Mouse (Mus musculus) urinary bladder, adult 18-20 months (tissue): ENCODE measurements around the gene Tigar.

Source experiments
- DNase-seq, 2 experiments: peaks; one replicate each; pipeline ENCODE4 v3.0.0; 2022; ENCODE audit warnings: low spot score in 2 of 2, mixed read lengths in 2 of 2

Gene Tigar

DNA sequence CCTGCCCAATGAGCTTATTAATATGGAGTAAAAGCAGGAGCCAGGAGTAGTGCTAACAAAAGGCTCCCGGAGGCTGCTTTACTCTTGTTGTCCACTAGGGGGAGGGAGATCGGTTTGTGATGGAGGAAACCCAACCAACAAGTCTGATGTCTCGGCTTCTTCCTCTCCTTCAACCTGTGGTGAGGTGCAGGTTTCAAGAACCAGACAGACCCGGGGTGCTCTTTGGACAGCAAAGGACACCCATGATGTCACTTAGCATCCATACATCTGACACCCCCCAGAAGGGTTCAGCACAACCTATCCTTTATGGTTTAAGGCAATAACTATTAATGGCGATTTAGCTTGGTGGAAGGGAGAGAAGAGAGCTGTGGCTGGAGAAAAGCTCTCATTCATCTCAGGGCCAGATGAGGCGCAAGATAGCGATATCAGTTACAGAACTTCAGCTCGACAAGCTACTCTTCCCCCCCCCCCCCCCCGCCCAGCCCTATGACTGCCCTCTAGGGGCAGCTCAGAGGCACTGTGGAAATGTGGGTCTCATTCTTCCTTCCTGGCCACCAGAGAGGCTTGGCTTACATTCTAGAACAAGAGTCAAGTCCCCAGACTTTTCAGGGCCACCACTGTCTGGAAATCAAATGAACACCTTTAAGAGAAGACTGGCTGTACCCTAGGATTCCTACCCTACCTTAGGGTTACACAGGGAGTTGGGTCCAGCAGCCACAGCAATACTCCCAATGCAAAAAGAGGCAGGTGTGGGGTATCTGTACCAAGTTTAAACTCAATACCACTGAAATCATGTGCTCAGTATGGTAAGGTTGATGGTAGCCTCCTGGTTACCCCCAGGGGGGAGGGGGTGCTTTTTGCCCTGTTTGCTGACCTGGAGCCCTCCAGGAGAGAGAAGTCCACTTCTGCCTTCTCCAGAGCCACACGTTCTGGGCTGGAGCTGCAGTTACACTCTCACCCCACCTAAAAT lies 33.1 kb upstream of the Tigar start:
- no peak for DNase-seq

DNA sequence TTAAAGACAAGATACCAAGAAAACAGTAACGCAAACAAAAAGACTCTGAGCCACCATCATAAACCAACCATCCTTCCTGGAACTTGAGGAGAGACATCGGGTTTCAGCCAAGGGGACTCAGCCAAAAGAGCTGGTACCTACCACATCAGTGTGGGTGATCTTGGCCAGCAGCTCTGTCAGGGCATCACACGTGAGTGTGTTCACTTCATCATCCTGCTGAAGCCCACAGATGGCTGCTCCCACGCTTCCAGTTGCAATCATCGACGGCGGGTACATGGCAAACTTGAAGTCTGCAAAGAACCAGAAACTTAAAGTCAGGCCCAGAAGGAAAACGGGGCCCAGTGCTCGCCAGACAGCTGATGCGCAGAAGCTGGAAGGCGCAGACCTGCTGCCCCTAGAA lies 29.6 kb upstream of the Tigar start:
- DNase-seq: no peak

DNA sequence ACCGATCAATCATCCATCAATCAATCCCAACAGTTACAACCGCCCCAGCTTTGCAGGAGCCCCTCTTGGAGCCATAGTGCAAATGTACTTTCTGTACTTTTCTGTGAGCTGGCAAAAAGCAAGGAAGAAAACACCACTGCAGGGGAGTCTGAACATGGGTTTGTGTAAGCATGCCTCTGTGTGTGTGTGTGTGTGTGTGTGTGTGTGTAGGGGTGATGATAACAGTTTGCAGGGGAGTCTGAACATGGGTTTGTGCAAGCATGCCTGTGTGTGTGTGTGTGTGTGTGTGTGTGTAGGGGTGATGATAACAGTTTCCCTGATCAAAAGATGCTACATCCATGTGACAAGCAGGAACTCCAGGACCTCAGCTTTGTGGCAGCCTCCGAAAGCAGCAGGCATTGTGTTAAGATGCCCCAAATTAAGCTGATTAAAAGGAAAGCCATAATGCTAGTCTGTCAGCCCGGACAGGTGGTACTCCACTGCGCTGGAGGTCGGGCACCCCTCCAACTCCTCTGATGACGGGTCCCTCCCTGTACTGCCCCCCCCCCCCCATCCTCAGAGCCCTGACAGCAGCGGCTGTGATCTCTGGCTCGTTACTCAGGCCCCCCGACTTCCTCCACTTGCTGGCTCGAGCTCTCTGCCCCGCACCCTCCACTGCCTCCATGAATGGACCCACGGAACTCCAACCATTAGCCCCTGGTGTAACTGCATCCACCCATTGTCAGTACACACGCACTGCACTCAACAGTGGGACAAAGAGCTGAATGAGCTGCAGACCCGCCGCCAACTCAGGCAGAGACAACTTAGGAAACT lies 24.3 kb upstream of the Tigar start:
- no peak for DNase-seq

DNA sequence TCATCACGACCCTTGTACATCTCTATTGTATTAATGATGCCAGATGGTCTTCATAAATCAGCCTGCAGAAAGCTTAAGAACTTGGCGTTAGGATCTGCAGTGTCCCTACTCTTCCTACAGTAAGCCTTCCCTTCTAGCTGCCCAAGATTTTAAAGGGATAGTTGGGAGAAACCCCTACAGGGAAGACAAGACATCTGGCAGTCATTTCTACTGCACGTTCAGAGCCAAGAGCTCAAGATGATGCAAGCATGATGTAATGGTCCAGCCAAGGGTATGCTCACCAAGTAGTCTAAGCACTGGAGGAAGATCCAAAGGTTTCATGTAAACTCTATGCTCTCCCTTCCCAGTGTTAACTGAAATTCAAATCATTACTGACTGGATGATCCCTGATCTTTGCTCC lies 23.4 kb upstream of the Tigar start:
- DNase-seq: no peak

DNA sequence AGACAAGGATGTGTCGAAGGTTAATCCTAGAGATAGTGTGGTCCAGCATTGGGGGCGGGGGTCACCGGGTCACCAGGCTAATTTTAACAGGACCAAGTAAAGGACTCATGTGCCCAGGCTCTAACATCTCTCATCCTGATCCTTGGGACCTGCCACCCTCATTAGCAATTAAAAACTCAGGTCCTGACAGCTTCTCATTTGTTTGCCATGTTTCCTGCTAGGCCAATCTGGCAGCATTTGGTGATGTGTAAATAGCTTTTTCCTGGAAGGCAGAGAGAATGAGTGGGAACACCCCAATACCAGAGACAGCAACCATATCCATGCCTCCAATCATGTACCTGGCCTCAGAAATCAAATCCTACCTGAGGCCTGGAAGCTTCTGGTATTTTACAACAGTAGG lies 22.6 kb upstream of the Tigar start:
- DNase-seq: no peak

DNA sequence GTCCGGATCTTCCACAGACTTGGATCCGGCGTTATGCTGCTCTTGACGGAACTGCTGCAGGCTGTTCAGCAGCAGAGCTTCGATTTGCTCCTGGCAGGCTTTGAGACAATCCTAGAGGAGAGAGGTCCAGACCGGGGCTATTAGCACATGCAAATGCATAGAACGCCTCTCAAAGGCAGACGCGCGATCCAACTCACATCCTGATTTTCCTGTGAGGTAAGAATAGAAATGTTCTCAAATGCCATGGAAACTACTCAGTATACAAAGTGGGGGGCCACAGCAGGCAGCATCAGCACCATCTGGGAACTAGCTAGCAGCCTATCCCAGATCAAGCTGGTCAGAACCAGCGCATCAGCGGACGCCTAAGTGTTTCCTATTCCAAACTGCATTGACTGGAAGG lies 21.0 kb upstream of the Tigar start:
- DNase-seq: no peak

DNA sequence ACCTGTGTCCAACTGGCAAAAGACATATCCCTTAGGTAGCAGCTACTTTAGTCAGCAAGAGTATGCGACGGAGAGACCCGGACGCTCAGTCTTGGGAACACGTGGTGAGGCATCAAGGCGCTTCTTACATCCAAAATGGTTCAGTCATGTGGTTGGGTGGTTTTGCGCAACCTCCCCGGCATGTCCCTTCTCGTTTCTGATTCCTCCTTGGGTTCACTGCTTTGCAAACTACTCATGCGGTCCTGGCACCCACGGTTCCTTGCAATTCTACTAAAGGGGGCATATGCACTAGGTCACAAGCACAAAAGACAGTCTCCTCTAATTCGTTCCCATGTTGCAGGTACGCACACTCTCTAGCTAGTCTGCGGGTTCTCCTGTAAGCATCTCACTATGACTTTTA lies 20.3 kb upstream of the Tigar start:
- DNase-seq: no peak

DNA sequence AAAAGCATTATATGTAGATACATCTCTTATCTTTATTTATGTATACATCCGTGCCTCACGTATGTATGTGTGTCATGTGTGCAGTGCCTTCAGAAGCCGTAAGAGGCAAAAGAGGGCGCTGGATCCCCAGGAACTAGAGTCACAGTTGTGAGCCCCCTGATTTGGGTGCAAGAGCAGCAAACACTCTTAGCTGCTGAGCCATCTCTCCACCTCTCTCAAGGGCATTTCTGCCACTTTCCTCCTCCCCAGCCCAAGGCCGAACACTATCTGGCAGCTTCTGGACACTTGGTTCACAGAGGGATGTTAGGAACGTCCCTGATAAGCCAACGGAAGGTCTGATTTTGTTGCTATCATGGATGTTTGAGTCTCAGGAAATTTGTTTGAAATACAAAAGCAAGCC lies 14.1 kb upstream of the Tigar start:
- DNase-seq: no peak

DNA sequence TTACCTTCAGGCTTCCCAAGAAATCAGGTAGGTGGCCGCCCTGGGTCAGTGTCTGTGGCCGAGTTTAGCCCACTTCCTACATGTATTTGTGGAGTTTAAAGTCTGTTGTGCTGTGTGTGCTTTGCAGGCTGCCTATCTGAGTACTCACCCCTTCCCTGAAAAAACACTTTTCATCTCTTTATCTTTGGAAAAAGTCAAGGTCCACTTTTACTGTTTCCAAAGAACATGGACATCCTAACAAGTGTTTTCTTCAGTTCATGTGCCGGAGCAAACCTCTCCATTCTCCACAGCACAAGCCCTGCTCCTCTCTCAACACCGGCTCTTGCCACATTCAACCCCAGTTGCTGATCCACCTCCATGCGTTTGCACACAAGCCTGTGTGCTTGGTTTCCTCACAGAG lies 13.6 kb upstream of the Tigar start:
- no peak for DNase-seq

DNA sequence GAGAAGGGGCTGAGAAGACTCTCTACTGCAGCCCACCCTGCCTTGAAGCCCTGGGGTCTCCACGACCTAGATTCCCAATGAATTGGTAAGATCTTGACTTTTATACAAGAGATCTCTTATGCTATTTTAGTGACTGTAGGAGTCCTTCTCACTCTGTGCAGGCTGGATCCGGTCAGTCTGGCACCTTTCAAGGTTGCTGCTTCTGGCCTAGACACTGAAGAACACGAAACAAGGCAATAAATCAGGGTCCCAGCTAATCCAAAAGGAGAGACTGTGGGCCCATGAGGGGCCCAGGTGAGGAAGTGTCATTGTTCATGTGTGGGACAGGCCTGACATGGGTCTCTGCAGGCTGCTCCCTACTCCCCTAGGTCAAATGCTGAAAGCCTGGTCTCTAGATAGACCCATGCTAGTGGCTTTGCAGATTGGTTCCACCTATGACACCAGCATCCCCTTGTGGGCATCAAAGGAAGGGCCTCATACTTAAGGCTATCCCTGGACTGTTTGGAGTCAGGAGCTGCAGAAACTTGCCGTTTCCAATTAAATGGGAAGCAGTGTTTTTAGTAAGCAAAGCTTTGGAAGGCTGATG lies 13.0 kb upstream of the Tigar start:
- no peak for DNase-seq

DNA sequence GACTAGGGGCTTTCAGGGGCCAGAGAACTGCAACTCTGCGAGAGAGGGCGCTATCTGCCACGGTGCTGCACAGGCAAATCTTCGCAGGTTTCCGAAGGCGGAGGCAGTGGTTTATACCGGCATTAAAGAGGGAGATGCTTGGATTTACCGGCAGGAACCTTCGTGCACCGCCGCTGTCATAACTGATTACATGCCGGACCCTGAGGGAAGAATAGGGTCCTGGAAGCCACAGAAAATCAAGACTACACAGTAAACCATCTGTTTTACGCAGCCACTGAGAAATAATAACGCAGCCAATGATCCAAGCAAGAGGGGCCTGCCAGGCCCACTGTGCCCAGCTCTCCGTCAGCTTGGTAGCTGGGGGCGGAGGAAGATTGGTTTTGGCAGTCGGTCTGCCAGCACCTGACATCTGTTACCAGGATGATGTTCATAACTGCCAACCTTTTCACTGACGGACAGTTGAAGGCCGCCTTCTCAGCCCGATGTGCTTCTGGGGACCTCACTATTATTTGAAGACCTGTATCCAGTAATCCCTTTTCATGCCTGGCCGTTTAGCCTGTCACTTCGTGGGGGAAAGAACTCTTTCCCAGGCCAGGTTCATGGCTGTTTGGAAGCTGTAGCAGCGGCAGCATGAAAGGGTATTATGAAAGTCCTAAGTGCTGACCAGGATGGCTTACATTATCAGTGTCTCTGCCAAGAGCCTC lies 5.5 kb upstream of the Tigar start:
- no peak for DNase-seq

DNA sequence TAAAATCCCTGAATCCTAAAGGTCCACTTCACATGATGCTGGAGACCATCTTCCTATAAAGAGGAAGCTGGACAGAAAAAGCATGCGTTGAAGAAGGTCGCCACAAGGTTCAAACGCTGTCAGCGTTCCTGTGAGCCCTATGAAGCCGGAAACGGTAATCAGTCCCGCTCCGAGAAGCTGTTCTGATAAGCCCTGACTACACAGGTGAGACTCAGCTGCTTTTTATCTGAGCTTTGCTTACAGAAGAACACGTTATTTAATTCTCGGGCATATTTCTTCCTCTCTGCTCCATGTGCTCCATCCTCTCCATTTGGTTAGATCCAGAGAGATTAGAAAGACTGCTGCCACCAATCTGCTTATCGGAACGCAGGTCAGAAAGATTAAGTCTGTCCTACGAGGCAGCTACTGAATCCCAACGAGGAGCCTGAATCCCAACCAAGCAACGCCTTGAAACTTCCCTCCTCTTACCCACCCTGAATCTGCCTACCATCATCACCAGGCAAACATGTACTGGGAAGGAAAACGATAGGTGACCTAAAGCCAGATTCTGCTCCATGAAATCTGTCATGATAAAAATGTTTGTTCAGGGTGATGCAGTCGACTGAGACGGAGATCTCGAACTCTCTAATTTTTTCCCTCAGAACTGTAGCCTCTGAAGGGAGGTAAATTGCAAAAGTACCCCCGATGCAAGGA lies 843 bp downstream of the Tigar start:
- DNase-seq: no peak

DNA sequence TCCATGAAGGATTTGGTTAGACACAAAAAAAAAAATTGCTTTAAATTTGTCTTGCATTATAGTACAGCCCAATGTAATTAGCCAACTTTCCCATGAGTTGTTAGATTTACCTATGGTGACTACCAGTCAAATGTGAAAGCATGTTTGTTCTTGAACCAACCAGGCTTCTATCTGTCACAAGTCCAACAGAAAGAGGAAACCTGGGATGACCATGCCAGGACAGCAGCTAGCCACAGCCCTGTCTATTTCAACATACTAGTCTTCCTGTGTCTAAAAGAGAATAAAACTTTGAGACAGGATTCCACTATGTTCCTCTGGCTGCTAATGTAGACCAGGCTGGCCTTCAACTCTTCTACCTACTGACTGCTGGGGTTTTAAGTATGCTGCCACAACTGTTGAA lies 1.9 kb downstream of the Tigar start:
- no peak for DNase-seq

DNA sequence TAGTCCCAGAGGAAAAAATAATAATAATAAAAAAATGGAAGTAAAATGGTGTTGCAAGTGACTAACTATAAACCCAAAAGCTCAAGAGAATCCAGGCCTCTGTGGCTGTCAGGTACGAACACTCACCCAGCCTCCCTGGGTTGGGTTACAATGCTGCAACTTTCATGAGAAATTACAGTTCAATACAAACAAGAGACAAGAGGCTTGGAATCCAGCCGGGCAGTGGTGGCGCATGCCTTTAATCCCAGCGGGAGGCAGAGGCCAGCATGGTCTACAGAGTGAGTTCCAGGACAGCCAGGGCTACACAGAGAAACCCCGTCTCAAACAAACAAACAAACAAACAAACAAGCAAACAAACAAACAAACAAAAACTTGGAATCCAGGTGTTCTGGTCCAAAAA lies 2.6 kb downstream of the Tigar start:
- no peak for DNase-seq

DNA sequence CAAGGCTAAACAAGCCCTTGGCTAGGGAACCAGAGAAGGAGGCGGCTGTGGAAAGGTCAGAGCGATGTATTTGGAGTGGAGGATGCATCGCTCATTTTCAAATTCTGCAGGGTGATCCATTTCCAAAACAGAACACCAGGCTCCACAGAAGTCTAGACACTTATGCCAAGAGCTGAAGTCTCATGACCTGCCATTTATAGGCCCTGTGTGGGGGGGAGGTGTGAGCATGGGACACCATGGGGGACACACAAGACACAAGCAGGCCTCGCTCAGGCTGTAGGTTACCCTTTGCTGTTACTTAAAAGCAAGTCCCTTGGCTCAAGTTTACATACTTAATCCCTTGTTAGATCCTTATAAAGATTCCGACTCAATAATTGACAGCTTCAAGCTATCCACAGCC lies 3.2 kb downstream of the Tigar start:
- no peak for DNase-seq

DNA sequence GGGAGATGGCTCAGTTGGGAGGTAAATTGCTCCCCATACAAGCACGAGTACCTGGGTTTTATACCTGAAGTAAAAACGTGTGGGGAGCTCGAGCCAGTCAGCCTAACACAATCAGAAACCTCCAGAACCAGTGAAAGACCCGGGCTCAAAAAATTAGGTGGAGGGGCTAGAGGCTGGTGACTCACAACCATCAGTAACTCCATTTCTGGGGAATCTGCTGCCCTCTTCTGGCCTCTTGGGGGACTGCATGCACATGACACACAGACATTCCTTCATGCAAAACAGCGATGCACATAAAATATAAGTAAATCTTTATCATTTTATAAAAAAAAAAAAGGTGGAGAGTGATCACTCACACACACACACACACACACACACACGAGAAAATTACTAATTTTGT lies 4.2 kb downstream of the Tigar start:
- DNase-seq: no peak

DNA sequence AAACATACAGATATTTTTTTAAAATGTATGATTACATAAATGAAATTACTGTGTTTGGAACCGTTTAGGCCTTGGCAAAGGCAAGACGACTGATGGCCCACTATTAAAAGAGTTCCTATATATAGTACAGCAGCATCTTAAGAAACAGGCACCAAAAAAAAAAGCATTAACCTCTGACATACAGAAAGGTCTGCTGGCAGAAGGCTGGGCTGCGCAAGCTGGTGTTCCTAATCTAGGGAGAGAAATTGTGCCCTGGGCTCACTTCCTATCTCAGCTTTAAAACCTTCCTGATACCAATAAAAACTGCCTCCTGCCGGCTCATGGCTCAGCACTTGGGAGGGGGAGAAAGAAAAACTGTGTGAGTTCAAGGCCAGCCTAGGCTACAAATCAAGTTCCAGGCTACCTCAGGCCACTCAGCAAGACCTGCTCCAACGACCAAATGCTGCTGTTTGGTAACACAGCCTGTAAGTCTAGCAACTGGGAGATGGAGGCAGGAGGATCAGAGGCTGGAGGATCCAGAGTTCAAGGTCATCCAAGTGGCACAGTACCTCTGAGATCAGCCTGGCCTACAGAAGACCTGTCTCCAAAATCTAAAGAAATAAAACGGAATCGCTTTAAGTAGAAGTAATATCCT lies 4.8 kb downstream of the Tigar start:
- DNase-seq: no peak

DNA sequence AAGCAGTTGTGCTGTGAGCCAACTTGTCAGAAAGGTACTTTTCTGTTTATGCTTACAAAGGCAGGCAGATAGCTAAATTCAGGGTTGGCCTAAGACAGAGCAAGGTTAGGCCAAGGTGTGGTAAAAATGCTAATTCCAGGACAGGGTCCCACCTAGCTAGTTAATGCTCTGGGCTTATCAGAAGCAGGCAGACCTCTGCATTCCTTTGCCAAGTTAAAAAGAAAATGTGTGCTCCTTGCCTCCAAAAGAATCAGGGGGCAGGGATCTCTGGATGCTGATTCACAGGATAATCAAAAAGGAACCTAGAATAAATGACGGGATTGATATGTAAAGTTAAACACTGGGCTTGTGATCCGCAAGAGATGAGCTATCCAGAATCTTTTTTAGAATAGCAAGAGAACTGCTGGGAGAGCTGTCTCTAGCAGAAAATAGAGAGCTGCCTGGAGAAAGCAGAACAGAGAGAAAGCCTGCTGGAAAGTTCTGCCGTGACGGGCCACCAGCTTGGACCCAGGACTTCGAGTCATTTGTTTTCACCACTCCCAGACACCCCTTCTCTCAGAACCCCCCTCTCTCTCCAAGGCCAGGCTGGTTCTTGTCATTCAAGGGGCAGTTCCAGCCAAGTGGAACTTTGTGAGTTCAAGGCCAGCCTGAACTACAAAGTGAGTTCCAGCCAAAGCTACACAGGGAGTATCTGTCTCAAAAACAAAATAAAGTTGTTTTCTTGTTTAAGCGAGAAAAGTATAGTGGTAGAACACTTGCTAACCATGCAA lies 5.7 kb downstream of the Tigar start:
- DNase-seq: no peak

DNA sequence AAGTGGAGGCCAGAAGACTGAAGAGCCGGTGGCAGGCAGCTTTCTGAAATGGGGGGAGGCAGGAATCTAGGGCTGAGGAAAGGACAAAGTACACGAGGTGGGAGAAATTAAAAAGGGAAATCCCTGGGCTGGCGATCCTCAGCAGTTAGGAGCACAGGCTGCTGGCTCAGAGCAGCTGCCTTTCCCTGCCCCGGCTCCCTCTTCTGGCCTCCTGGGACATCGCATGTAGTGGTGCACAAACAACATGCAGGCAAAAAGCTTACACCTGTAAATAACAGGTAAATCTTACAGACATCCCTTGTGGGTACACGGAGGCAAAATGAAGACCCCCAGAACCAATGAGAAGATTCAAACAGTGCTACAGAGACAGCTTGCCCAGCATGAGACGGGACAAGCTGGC lies 14.8 kb downstream of the Tigar start:
- DNase-seq: no peak

DNA sequence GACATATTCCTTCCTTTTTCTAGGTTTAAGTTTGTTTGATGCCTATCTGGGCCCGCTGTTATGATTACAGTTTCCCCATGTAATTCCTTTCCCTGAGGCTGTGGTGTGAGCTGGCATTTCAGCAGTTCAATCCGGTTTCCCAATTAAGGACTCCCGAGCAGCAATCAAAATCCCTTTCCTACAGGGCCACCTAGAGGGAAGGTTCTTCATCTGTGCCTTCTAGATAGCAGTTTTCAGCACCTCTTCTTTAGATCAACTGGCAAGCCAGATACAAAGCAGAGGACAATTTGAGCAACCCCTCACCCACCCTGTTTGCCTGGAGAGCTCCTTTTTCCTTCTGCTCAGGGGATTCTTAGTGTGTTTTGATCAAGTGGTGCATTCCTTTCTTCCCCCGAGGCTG lies 22.6 kb downstream of the Tigar start:
- no peak for DNase-seq
